Mouse (Mus musculus): Measurements from ENCODE around the gene Ms4a18. TPM values are rescaled to one million over a fixed set of nuclear protein-coding genes. Genes with fewer than 3 reads are reported as not detected.

Gene Ms4a18
- polyA plus RNA-seq, 1 experiment from 2014 or later: not detected

DNA sequence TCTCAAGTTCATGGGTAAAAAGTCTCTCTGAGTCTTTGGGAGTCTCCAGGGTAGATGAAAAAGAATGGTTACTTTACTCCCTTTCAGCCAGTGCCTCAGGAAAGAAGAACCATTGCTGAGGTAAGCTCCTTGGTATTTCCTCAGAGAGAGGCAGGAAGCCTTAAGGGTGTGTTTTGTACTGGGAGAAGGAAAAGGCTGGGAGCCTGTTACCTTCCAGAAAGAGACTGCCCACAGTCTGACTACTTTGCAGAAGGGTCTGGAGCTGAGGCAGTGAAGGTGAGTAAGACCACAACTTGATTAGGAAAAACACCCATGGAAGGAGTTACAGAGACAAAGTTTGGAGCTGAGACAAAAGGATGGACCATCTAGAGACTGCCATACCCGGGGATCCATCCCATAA is 30.7 kb upstream of the Ms4a18 start:
- no peak overlapping the region for H3K4me2 ChIP-seq (replicated peaks; ENCODE audit: low read depth, low read length)
- H3K27ac ChIP-seq (ENCODE audit: low read length): no peak overlapping the region
- no peaks in the 10 kb centered on the region for H3K36me3 ChIP-seq (ENCODE audit: control insufficient read depth, insufficient read depth, low read length)
- H3K4me1 ChIP-seq (ENCODE audit: control insufficient read depth, insufficient read depth, low read length): no peaks in the 10 kb centered on the region
- H3K9ac ChIP-seq (replicated peaks; ENCODE audit: low read depth, low read length): no peak overlapping the region
- H3K9me3 ChIP-seq (ENCODE audit: control insufficient read depth, low read depth, low read length): no peaks in the 10 kb centered on the region
- no peak overlapping the region for H3K4me3 ChIP-seq (ENCODE audit: low read depth, low read length)
- ATAC-seq (ENCODE audit: insufficient number of reproducible peaks, insufficient read depth, low FRiP score, low read depth): no peak
- no peaks in the 10 kb centered on the region for H3K27me3 ChIP-seq (ENCODE audit: control insufficient read depth, insufficient read depth, low read length)
- WGBS: 80% methylated on average over 1 of the region's 1 CpGs

DNA sequence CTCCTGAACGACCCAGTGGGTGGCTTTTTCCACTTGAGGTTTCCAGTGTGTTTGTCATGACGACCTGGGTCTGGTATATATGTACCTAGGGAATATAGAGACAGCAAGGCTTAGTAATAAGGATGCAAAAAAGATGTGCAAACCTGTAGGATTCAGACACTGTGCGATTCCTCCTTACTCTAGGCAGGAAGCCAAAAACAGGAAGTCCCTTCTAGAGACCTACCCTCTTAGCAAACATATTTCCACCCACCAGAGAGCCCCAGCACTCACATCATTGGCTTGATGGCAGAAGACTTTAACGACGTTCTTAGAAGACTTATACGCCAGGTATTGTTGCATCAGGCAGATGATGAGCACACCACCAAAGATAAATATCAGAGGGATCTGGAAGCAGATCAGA is 30.2 kb upstream of the Ms4a18 start:
- H3K36me3 ChIP-seq (ENCODE audit: control insufficient read depth, insufficient read depth, low read length): no peaks in the 10 kb centered on the region
- H3K4me3 ChIP-seq (ENCODE audit: low read depth, low read length): no peak overlapping the region
- H3K4me2 ChIP-seq (replicated peaks; ENCODE audit: low read depth, low read length): no peak overlapping the region
- WGBS: 78% methylated on average over 6 of the region's 6 CpGs
- no peaks in the 10 kb centered on the region for H3K4me1 ChIP-seq (ENCODE audit: control insufficient read depth, insufficient read depth, low read length)
- H3K9ac ChIP-seq (replicated peaks; ENCODE audit: low read depth, low read length): no peak overlapping the region
- no peaks in the 10 kb centered on the region for H3K9me3 ChIP-seq (ENCODE audit: control insufficient read depth, low read depth, low read length)
- ATAC-seq (ENCODE audit: insufficient number of reproducible peaks, insufficient read depth, low FRiP score, low read depth): no peak
- H3K27ac ChIP-seq (ENCODE audit: low read length): no peak overlapping the region
- H3K27me3 ChIP-seq (ENCODE audit: control insufficient read depth, insufficient read depth, low read length): no peaks in the 10 kb centered on the region

GRCm38 (mm10) chr19:11044996-11045711 is 27.3 kb upstream of the Ms4a18 start:
- Histone ChIP-seq H3K27ac (ENCODE audit: low read length) (no peak overlapping the region), H3K9me3 (ENCODE audit: control insufficient read depth, low read depth, low read length) (no peaks in the 10 kb centered on the region), H3K4me3 (ENCODE audit: low read depth, low read length) (peak overlapping the region; percentile 29), H3K4me2 (replicated peaks; ENCODE audit: low read depth, low read length) (peak overlapping the region; percentile 38), H3K27me3 (ENCODE audit: control insufficient read depth, insufficient read depth, low read length) (no peaks in the 10 kb centered on the region), H3K4me1 (ENCODE audit: control insufficient read depth, insufficient read depth, low read length) (no peaks in the 10 kb centered on the region), H3K36me3 (ENCODE audit: control insufficient read depth, insufficient read depth, low read length) (no peaks in the 10 kb centered on the region), H3K9ac (replicated peaks; ENCODE audit: low read depth, low read length) (no peak overlapping the region)
- ATAC-seq (ENCODE audit: insufficient number of reproducible peaks, insufficient read depth, low FRiP score, low read depth): peak; percentile 98
- WGBS: 6% methylated on average over 40 of the region's 40 CpGs

DNA sequence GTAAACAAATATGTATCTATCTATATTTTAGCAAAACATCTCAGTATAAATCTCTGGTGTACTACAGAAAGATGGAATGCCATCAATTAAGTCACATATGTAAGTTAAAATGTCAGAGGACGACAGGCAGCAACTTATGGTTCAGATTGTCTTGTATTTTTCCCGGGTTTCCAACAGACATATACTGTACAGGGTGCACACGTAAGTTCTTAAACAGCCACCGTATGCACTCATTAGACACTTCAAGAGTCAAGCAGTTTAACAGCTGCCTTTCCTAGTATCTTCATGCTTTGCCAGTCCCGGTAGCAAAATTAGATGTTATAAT is 26.8 kb upstream of the Ms4a18 start:
- Histone ChIP-seq H3K9ac (replicated peaks; ENCODE audit: low read depth, low read length) (no peak overlapping the region), H3K4me3 (ENCODE audit: low read depth, low read length) (peak overlapping the region; percentile 29), H3K27ac (ENCODE audit: low read length) (no peak overlapping the region), H3K27me3 (ENCODE audit: control insufficient read depth, insufficient read depth, low read length) (no peaks in the 10 kb centered on the region), H3K9me3 (ENCODE audit: control insufficient read depth, low read depth, low read length) (no peaks in the 10 kb centered on the region), H3K4me1 (ENCODE audit: control insufficient read depth, insufficient read depth, low read length) (no peaks in the 10 kb centered on the region), H3K36me3 (ENCODE audit: control insufficient read depth, insufficient read depth, low read length) (no peaks in the 10 kb centered on the region), H3K4me2 (replicated peaks; ENCODE audit: low read depth, low read length) (peak overlapping the region; percentile 38)
- ATAC-seq (ENCODE audit: insufficient number of reproducible peaks, insufficient read depth, low FRiP score, low read depth): peak; percentile 62
- WGBS: 20% methylated on average over 5 of the region's 5 CpGs

- Histone ChIP-seq H3K36me3 (ENCODE audit: control insufficient read depth, insufficient read depth, low read length) (no peaks in the 10 kb centered on the region), H3K4me1 (ENCODE audit: control insufficient read depth, insufficient read depth, low read length) (no peaks in the 10 kb centered on the region), H3K27ac (ENCODE audit: low read length) (no peak overlapping the region), H3K27me3 (ENCODE audit: control insufficient read depth, insufficient read depth, low read length) (no peaks in the 10 kb centered on the region), H3K4me2 (replicated peaks; ENCODE audit: low read depth, low read length) (no peak overlapping the region), H3K9ac (replicated peaks; ENCODE audit: low read depth, low read length) (no peak overlapping the region), H3K9me3 (ENCODE audit: control insufficient read depth, low read depth, low read length) (no peaks in the 10 kb centered on the region), H3K4me3 (ENCODE audit: low read depth, low read length) (no peak overlapping the region)
- ATAC-seq (ENCODE audit: insufficient number of reproducible peaks, insufficient read depth, low FRiP score, low read depth): no peak
Observed at GRCm38 (mm10) chr19:11037570-11037969, 19.7 kb upstream of the Ms4a18 start.

GRCm38 (mm10) chr19:11022382-11022781 is 4.6 kb upstream of the Ms4a18 start:
- ATAC-seq (ENCODE audit: insufficient number of reproducible peaks, insufficient read depth, low FRiP score, low read depth): no peak
- H3K9ac ChIP-seq (replicated peaks; ENCODE audit: low read depth, low read length): no peak overlapping the region

GRCm38 (mm10) chr19:11017251-11017650 is 580 bp downstream of the Ms4a18 start:
- no peak overlapping the region for H3K9ac ChIP-seq (replicated peaks; ENCODE audit: low read depth, low read length)
- no peak overlapping the region for H3K4me3 ChIP-seq (ENCODE audit: low read depth, low read length)
- H3K4me1 ChIP-seq (ENCODE audit: control insufficient read depth, insufficient read depth, low read length): no peaks in the 10 kb centered on the region
- H3K36me3 ChIP-seq (ENCODE audit: control insufficient read depth, insufficient read depth, low read length): no peaks in the 10 kb centered on the region
- ATAC-seq (ENCODE audit: insufficient number of reproducible peaks, insufficient read depth, low FRiP score, low read depth): no peak
- no peak overlapping the region for H3K27ac ChIP-seq (ENCODE audit: low read length)
- no peaks in the 10 kb centered on the region for H3K27me3 ChIP-seq (ENCODE audit: control insufficient read depth, insufficient read depth, low read length)
- H3K4me2 ChIP-seq (replicated peaks; ENCODE audit: low read depth, low read length): no peak overlapping the region
- no peaks in the 10 kb centered on the region for H3K9me3 ChIP-seq (ENCODE audit: control insufficient read depth, low read depth, low read length)
- 73% methylated on average over 2 of the region's 2 CpGs for WGBS

More at GRCm38 (mm10) chr19:11022382-11022781, 4.6 kb upstream of the Ms4a18 start:
- Histone ChIP-seq H3K4me1 (ENCODE audit: control insufficient read depth, insufficient read depth, low read length) (no peaks in the 10 kb centered on the region), H3K27me3 (ENCODE audit: control insufficient read depth, insufficient read depth, low read length) (no peaks in the 10 kb centered on the region), H3K9me3 (ENCODE audit: control insufficient read depth, low read depth, low read length) (no peaks in the 10 kb centered on the region), H3K4me2 (replicated peaks; ENCODE audit: low read depth, low read length) (no peak overlapping the region), H3K4me3 (ENCODE audit: low read depth, low read length) (no peak overlapping the region), H3K27ac (ENCODE audit: low read length) (no peak overlapping the region), H3K36me3 (ENCODE audit: control insufficient read depth, insufficient read depth, low read length) (no peaks in the 10 kb centered on the region)

DNA sequence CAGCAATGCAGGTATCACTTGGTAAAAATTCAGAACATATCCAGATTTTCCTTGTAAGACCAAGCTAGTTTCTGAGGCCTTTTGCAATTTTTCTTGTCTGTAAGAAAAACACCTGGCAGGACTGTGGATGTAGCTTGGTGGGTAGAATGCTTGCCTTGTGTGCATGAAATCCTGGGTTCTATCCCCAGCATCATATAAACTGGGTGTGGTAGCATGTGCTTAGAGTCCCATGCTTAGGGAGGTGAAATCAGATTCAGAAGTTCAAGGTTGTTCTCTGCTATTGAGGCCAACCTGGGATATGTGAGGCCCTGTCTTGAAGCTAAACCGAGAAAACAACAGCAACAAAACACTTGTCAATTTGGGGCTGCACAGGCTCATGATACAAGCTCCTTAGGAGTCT is 1.8 kb downstream of the Ms4a18 start:
- no peak overlapping the region for H3K4me3 ChIP-seq (ENCODE audit: low read depth, low read length)
- H3K4me1 ChIP-seq (ENCODE audit: control insufficient read depth, insufficient read depth, low read length): no peaks in the 10 kb centered on the region
- H3K27ac ChIP-seq (ENCODE audit: low read length): no peak overlapping the region
- no peaks in the 10 kb centered on the region for H3K27me3 ChIP-seq (ENCODE audit: control insufficient read depth, insufficient read depth, low read length)
- ATAC-seq (ENCODE audit: insufficient number of reproducible peaks, insufficient read depth, low FRiP score, low read depth): no peak
- WGBS: 83% methylated on average over 1 of the region's 1 CpGs
- H3K9ac ChIP-seq (replicated peaks; ENCODE audit: low read depth, low read length): no peak overlapping the region
- H3K36me3 ChIP-seq (ENCODE audit: control insufficient read depth, insufficient read depth, low read length): no peaks in the 10 kb centered on the region
- no peaks in the 10 kb centered on the region for H3K9me3 ChIP-seq (ENCODE audit: control insufficient read depth, low read depth, low read length)
- no peak overlapping the region for H3K4me2 ChIP-seq (replicated peaks; ENCODE audit: low read depth, low read length)

DNA sequence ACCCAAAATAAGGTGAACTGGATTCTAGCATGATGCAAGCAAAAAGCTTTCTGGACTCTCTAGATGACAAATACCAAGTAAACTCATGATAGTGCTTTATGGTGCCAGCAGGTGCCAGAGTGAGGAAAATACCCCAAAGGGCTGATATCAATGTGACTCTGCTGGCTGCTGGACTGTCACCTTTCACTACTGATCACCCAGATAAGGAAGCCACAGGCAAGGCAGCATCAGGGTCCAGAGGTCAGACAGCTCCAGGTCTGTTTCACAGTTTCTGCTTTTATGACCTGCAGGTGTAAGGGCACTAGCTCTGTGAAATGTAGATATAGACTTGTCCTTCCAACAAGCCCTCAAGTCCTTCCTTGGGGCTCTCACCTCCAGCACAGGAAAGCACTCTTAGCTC is 2.4 kb downstream of the Ms4a18 start:
- ATAC-seq (ENCODE audit: insufficient number of reproducible peaks, insufficient read depth, low FRiP score, low read depth): no peak
- H3K4me3 ChIP-seq (ENCODE audit: low read depth, low read length): no peak overlapping the region
- H3K36me3 ChIP-seq (ENCODE audit: control insufficient read depth, insufficient read depth, low read length): no peaks in the 10 kb centered on the region
- H3K4me1 ChIP-seq (ENCODE audit: control insufficient read depth, insufficient read depth, low read length): no peaks in the 10 kb centered on the region
- H3K9ac ChIP-seq (replicated peaks; ENCODE audit: low read depth, low read length): no peak overlapping the region
- no peaks in the 10 kb centered on the region for H3K27me3 ChIP-seq (ENCODE audit: control insufficient read depth, insufficient read depth, low read length)
- no peak overlapping the region for H3K27ac ChIP-seq (ENCODE audit: low read length)
- H3K4me2 ChIP-seq (replicated peaks; ENCODE audit: low read depth, low read length): no peak overlapping the region
- no peaks in the 10 kb centered on the region for H3K9me3 ChIP-seq (ENCODE audit: control insufficient read depth, low read depth, low read length)

Measured in stomach, embryonic 14.5 days (tissue).